ENCODE assay signal across 17 mouse cellular contexts in the genomic region with DNA sequence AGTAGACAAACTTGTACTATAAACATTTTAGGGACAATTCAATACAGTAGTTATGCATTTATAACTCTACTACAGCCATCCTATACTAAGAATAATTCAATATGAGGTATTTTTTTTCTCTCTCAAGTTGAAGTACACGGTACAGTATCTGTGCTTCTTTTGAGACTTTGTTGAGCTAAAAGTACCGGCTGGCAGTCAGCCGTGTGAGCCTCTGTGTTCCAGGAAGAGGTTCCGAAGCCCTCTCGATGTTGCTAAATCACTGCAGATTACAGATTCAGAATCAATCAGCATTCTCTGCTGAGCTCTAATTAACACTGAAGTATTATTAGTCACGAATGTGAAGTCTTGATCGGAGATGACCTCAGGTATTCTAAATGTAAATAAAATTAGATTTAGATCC.
"Had no signal": no experiment of that assay in that cellular context is flagged by ENCODE, and none has a peak within 500 bp of the region (broad histone marks: within the 10 kb centered on the region; RNA-seq: fewer than 3 reads in every experiment).

No protein-coding gene starts in this region.

- H3K4me3 ChIP-seq: liver, embryonic 13.5 days; liver, embryonic 15.5 days; midbrain, embryonic 10.5 days; midbrain, embryonic 12.5 days; myocyte; neural tube, embryonic 13.5 days; neural tube, embryonic 15.5 days had no signal

- DNase-seq: liver, embryonic 13.5 days; lung, adult 18-20 months; lung, embryonic 14.5 days; lung, postnatal 4 days; midbrain, embryonic 14.5 days; retina, postnatal 1 day; right cerebral cortex, postnatal 4 days; spleen, adult 18-20 months; thymus, adult 18-20 months; thymus, postnatal 14 days; thymus, postnatal 36 days had no signal

- H3K27ac ChIP-seq: liver, embryonic 13.5 days; liver, embryonic 15.5 days; midbrain, embryonic 10.5 days; midbrain, embryonic 12.5 days; neural tube, embryonic 13.5 days; neural tube, embryonic 15.5 days had no signal
